Mouse (Mus musculus): Measurements from ENCODE around the gene Rac2. TPM values are rescaled to one million over a fixed set of nuclear protein-coding genes. Genes with fewer than 3 reads are reported as not detected.
A peak's percentile ranks its signal among the peaks of the same experiment; 100 is the strongest.

The Rac2 gene
- total RNA-seq, 1 experiment, result 2.9 TPM

GRCm38 (mm10) chr15:78518221-78518620, 54.4 kb downstream of the Rac2 start:
- Histone ChIP-seq H3K27ac (ENCODE audit: insufficient read depth, low read depth, low read length, poor library complexity, severe bottlenecking) (no peak overlapping the region), H3K36me3 (ENCODE audit: control insufficient read depth, insufficient read depth, low read length, poor library complexity, severe bottlenecking) (no peaks in the 10 kb centered on the region), H3K9me3 (ENCODE audit: control insufficient read depth, insufficient read depth, low read depth, low read length) (no peaks in the 10 kb centered on the region), H3K4me3 (ENCODE audit: insufficient read depth in 1 of 2, low read depth in 1 of 2, low read length in 2 of 2, poor library complexity in 1 of 2, severe bottlenecking in 1 of 2) (no peak overlapping the region), H3K9ac (ENCODE audit: insufficient read depth, low read depth, low read length, poor library complexity, severe bottlenecking) (no peak overlapping the region), H3K4me1 (ENCODE audit: control insufficient read depth in 2 of 2, insufficient read depth in 2 of 2, low read length in 2 of 2, poor library complexity in 1 of 2) (peaks cover 0 to 3% of the 10 kb centered on the region in 2 experiments; a peak in 1 of 4 replicates)
- in situ Hi-C loops (cut with MboI; ENCODE audit: low sequenced_read_pairs in 2 of 2, unreplicated experiment in 2 of 2), result no loop called here
- TF ChIP-seq CHD2 (IDR thresholded peaks at IDR 0.05; ENCODE audit: low read depth, low read length) (no peak), MAFK (IDR thresholded peaks at IDR 0.05; ENCODE audit: insufficient read depth, low read depth, low read length) (no peak), ZC3H11A (IDR thresholded peaks at IDR 0.05; ENCODE audit: borderline replicate concordance, low read depth, low read length) (no peak), ZNF384 (IDR thresholded peaks at IDR 0.05; ENCODE audit: low read depth, low read length) (no peak), HCFC1 (IDR thresholded peaks at IDR 0.05; ENCODE audit: borderline replicate concordance, insufficient read depth, low read length) (no peak)
- no peak for DNase-seq (ENCODE audit: low read depth, low spot score)

GRCm38 (mm10) chr15:78515759-78516158, 56.8 kb downstream of the Rac2 start:
- no peak for DNase-seq (ENCODE audit: low read depth, low spot score)
- H3K9me3 ChIP-seq (ENCODE audit: control insufficient read depth, insufficient read depth, low read depth, low read length), result no peaks in the 10 kb centered on the region
- no peak overlapping the region for H3K27ac ChIP-seq (ENCODE audit: insufficient read depth, low read depth, low read length, poor library complexity, severe bottlenecking)
- in situ Hi-C loops (cut with MboI; ENCODE audit: low sequenced_read_pairs in 2 of 2, unreplicated experiment in 2 of 2), result no loop called here
- no peaks in the 10 kb centered on the region for H3K36me3 ChIP-seq (ENCODE audit: control insufficient read depth, insufficient read depth, low read length, poor library complexity, severe bottlenecking)
- H3K4me1 ChIP-seq (ENCODE audit: control insufficient read depth in 2 of 2, insufficient read depth in 2 of 2, low read length in 2 of 2, poor library complexity in 1 of 2), result peaks cover 0 to 3% of the 10 kb centered on the region in 2 experiments; a peak in 1 of 4 replicates
- no peak for TF ChIP-seq ZNF384 (IDR thresholded peaks at IDR 0.05; ENCODE audit: low read depth, low read length)
- no peak for TF ChIP-seq CHD2 (IDR thresholded peaks at IDR 0.05; ENCODE audit: low read depth, low read length)
- TF ChIP-seq ZC3H11A (IDR thresholded peaks at IDR 0.05; ENCODE audit: borderline replicate concordance, low read depth, low read length), result no peak
- TF ChIP-seq MAFK (IDR thresholded peaks at IDR 0.05; ENCODE audit: insufficient read depth, low read depth, low read length), result no peak
- no peak for TF ChIP-seq HCFC1 (IDR thresholded peaks at IDR 0.05; ENCODE audit: borderline replicate concordance, insufficient read depth, low read length)
- no peak overlapping the region for H3K4me3 ChIP-seq (ENCODE audit: insufficient read depth in 1 of 2, low read depth in 1 of 2, low read length in 2 of 2, poor library complexity in 1 of 2, severe bottlenecking in 1 of 2)
- H3K9ac ChIP-seq (ENCODE audit: insufficient read depth, low read depth, low read length, poor library complexity, severe bottlenecking), result no peak overlapping the region

DNA sequence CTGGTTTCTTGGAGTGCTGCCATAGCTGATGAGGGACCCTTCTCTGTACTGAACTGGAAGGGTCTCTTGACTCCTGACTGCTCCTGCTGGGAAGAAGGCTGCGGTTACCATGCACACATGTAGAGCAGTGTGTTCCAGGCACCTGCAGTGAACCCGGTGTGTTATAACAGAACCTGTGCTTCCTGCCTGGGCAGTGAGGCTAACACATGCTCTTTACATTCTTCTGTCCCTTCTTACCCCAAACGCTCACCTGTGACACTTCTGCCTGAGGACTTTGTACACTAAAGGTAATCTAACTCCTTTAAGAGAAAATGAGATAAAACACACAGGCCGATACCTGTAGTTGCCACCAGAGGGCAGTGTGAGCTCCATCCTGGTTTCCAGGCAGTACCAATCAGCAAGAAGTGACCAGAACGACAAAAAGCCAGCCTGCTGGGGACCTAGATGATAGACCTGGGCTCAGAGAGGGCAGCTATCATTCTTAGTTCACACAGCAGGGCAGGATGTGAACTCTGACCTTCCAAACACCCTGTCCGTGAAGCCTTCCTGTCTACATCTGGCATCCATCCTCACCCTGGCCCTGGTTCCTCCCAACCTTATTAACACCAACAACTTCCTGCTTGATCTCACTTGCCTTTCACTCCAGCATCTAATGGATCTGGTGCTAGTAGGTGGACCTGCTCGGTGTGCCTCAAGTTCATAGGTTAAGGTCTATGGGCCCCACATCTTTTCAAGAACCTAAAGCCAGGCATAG, 58.0 kb downstream of the Rac2 start:
- no peak overlapping the region for H3K4me3 ChIP-seq (ENCODE audit: insufficient read depth in 1 of 2, low read depth in 1 of 2, low read length in 2 of 2, poor library complexity in 1 of 2, severe bottlenecking in 1 of 2)
- peaks cover 0 to 11% of the 10 kb centered on the region in 2 experiments; a peak in 2 of 4 replicates for H3K4me1 ChIP-seq (ENCODE audit: control insufficient read depth in 2 of 2, insufficient read depth in 2 of 2, low read length in 2 of 2, poor library complexity in 1 of 2)
- H3K27ac ChIP-seq (ENCODE audit: insufficient read depth, low read depth, low read length, poor library complexity, severe bottlenecking), result no peak overlapping the region
- in situ Hi-C loops (cut with MboI; ENCODE audit: low sequenced_read_pairs in 2 of 2, unreplicated experiment in 2 of 2), result no loop called here
- no peak for TF ChIP-seq ZNF384 (IDR thresholded peaks at IDR 0.05; ENCODE audit: low read depth, low read length)
- no peak for TF ChIP-seq CHD2 (IDR thresholded peaks at IDR 0.05; ENCODE audit: low read depth, low read length)
- TF ChIP-seq ZC3H11A (IDR thresholded peaks at IDR 0.05; ENCODE audit: borderline replicate concordance, low read depth, low read length), result no peak
- no peak for TF ChIP-seq HCFC1 (IDR thresholded peaks at IDR 0.05; ENCODE audit: borderline replicate concordance, insufficient read depth, low read length)
- TF ChIP-seq MAFK (IDR thresholded peaks at IDR 0.05; ENCODE audit: insufficient read depth, low read depth, low read length), result no peak
- no peaks in the 10 kb centered on the region for H3K36me3 ChIP-seq (ENCODE audit: control insufficient read depth, insufficient read depth, low read length, poor library complexity, severe bottlenecking)
- peak; percentile 53 for DNase-seq (ENCODE audit: low read depth, low spot score)
- H3K9ac ChIP-seq (ENCODE audit: insufficient read depth, low read depth, low read length, poor library complexity, severe bottlenecking), result no peak overlapping the region
- H3K9me3 ChIP-seq (ENCODE audit: control insufficient read depth, insufficient read depth, low read depth, low read length), result no peaks in the 10 kb centered on the region

- Histone ChIP-seq H3K9me3 (ENCODE audit: control insufficient read depth, insufficient read depth, low read depth, low read length) (no peaks in the 10 kb centered on the region), H3K27ac (ENCODE audit: insufficient read depth, low read depth, low read length, poor library complexity, severe bottlenecking) (no peak overlapping the region)
- TF ChIP-seq HCFC1 (IDR thresholded peaks at IDR 0.05; ENCODE audit: borderline replicate concordance, insufficient read depth, low read length) (no peak), ZNF384 (IDR thresholded peaks at IDR 0.05; ENCODE audit: low read depth, low read length) (no peak)
Observed at GRCm38 (mm10) chr15:78513019-78513418, 59.6 kb downstream of the Rac2 start.

More at GRCm38 (mm10) chr15:78513019-78513418, 59.6 kb downstream of the Rac2 start:
- in situ Hi-C loops (cut with MboI; ENCODE audit: low sequenced_read_pairs in 2 of 2, unreplicated experiment in 2 of 2), result no loop called here
- H3K4me3 ChIP-seq (ENCODE audit: insufficient read depth in 1 of 2, low read depth in 1 of 2, low read length in 2 of 2, poor library complexity in 1 of 2, severe bottlenecking in 1 of 2), result no peak overlapping the region
- no peaks in the 10 kb centered on the region for H3K36me3 ChIP-seq (ENCODE audit: control insufficient read depth, insufficient read depth, low read length, poor library complexity, severe bottlenecking)
- peaks cover 0 to 11% of the 10 kb centered on the region in 2 experiments; a peak in 2 of 4 replicates for H3K4me1 ChIP-seq (ENCODE audit: control insufficient read depth in 2 of 2, insufficient read depth in 2 of 2, low read length in 2 of 2, poor library complexity in 1 of 2)
- no peak for DNase-seq (ENCODE audit: low read depth, low spot score)
- no peak overlapping the region for H3K9ac ChIP-seq (ENCODE audit: insufficient read depth, low read depth, low read length, poor library complexity, severe bottlenecking)
